Mouse (Mus musculus) bone marrow macrophage, adult 2 months (primary cell): ENCODE results near the gene Mdga2.

Experiments used
- CTCF ChIP-seq: IDR thresholded peaks from 2 replicates; pipeline ENCODE4 v1.5.1; 2012; ENCODE audit warnings: low read depth, mild to moderate bottlenecking, low read length, moderate library complexity
- POLR2A ChIP-seq: IDR thresholded peaks from 2 replicates; pipeline ENCODE4 v1.6.1; 2012; ENCODE audit warnings: mild to moderate bottlenecking, low read depth, low read length, borderline replicate concordance

- TF ChIP-seq CTCF (no peak), POLR2A (no peak)
These were observed 94.9 kb downstream of the Mdga2 start for GRCm38 (mm10) chr12:67127457-67127856.
